Mouse (Mus musculus): ENCODE measurements at regions not wholly inside any gene's neighbourhood (a gene's known extent, or its start where the extent isn't known, plus 50 kb on each side); places are given as distances from the start of the nearest gene placed in this dataset.

DNA sequence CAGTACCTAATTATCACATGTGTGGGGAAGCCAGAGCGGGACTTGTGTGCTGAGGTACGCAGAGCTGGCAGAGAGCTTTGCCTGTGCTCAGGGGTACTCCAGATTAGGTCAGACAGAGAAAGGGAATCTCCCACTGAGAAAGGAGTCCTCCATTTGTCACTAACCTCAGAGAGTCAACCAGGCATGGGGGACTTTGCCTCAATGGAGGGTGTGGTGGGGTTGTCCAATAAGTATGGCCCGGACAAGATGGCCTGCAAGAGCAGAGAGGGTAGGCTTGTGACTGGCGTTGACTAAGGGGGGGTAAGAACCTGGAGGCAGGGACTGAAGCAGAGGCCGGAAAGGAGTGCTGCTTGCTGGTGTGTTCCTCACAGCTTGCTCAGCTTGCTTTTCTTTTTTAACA, 62.7 kb upstream of the Tns3 start:
- Histone ChIP-seq H3K9ac (no peak overlapping the region), H3K27ac (replicated peaks) (no peak overlapping the region), H3K4me1 (no peaks in the 10 kb centered on the region), H3K4me2 (replicated peaks) (no peak overlapping the region), H3K36me3 (no peaks in the 10 kb centered on the region), H3K4me3 (replicated peaks) (no peak overlapping the region), H3K27me3 (no peaks in the 10 kb centered on the region), H3K9me3 (replicated peaks) (no peaks in the 10 kb centered on the region)
- 93% methylated on average over 5 of the region's 5 CpGs for WGBS
- no peak for ATAC-seq (ENCODE audit: insufficient number of reproducible peaks, low FRiP score, low TSS enrichment, low read depth)

DNA sequence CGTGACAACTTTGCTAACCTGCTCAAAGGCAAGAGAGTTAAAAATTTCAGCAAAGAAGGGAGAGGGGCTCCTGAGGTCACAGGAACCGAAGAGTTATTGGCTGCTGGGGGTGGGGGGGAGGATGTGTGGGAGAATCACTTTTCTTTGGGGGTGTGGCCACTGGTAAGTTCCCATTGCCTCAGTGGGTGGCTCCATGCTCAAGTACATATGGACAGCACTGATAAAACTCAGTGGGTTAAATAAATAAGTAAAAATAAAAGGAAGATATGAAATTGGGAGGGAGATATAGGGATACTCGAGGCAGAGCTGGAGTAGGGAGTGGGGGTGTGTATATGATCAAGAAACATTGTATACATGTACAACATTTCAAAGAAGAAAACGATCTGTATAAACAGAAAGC, 61.2 kb upstream of the Tns3 start:
- Histone ChIP-seq H3K36me3 (no peaks in the 10 kb centered on the region), H3K4me1 (no peaks in the 10 kb centered on the region), H3K4me3 (replicated peaks) (no peak overlapping the region), H3K9me3 (replicated peaks) (no peaks in the 10 kb centered on the region), H3K27me3 (no peaks in the 10 kb centered on the region), H3K27ac (replicated peaks) (no peak overlapping the region), H3K4me2 (replicated peaks) (no peak overlapping the region), H3K9ac (no peak overlapping the region)
- no peak for ATAC-seq (ENCODE audit: insufficient number of reproducible peaks, low FRiP score, low TSS enrichment, low read depth)
- WGBS = 70% methylated on average over 4 of the region's 4 CpGs

DNA sequence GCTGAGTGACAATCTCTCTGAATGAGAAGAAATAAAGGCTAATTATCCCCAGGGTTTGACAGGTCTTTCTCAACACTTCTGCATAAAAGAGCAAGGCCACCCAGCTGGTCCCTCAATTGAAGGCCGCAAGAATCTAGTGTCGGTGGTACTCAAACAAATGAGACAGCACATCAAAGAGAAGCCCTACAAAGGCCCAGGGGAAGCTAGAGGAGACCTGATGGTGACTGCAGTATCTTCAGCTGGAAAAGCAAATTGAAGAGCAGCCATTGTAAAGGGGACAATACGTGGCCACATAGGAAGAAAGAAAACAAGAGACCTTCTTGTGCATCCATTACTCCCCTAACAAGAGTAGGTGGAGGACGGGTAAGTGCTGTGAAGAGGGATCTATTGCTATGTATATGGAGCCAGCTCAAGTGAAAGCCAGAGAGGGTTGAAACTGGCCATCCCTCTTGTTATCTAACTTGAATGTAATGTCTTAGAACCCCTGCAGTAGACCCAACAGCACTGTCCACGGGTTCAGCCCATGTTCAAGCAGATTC, 58.8 kb upstream of the Tns3 start:
- no peak for ATAC-seq (ENCODE audit: insufficient number of reproducible peaks, low FRiP score, low TSS enrichment, low read depth)
- no peak overlapping the region for H3K4me3 ChIP-seq (replicated peaks)
- no peaks in the 10 kb centered on the region for H3K4me1 ChIP-seq
- no peak overlapping the region for H3K27ac ChIP-seq (replicated peaks)
- H3K4me2 ChIP-seq (replicated peaks) = no peak overlapping the region
- H3K9me3 ChIP-seq (replicated peaks) = no peaks in the 10 kb centered on the region
- 34% methylated on average over 5 of the region's 5 CpGs for WGBS
- H3K27me3 ChIP-seq = no peaks in the 10 kb centered on the region
- no peak overlapping the region for H3K9ac ChIP-seq
- H3K36me3 ChIP-seq = no peaks in the 10 kb centered on the region

- Histone ChIP-seq H3K36me3 (no peaks in the 10 kb centered on the region), H3K9me3 (replicated peaks) (no peaks in the 10 kb centered on the region), H3K4me1 (no peaks in the 10 kb centered on the region), H3K27ac (replicated peaks) (no peak overlapping the region), H3K27me3 (no peaks in the 10 kb centered on the region), H3K4me2 (replicated peaks) (no peak overlapping the region), H3K9ac (no peak overlapping the region), H3K4me3 (replicated peaks) (no peak overlapping the region)
- no peak for ATAC-seq (ENCODE audit: insufficient number of reproducible peaks, low FRiP score, low TSS enrichment, low read depth)
- WGBS = 87% methylated on average over 11 of the region's 11 CpGs
These were observed 55.1 kb upstream of the Tns3 start for GRCm38 (mm10) chr11:8719211-8719966.

GRCm38 (mm10) chr11:8717774-8718173, 53.4 kb upstream of the Tns3 start:
- ATAC-seq (ENCODE audit: insufficient number of reproducible peaks, low FRiP score, low TSS enrichment, low read depth) = no peak
- no peak overlapping the region for H3K9ac ChIP-seq
- H3K4me2 ChIP-seq (replicated peaks) = no peak overlapping the region
- no peaks in the 10 kb centered on the region for H3K27me3 ChIP-seq
- 87% methylated on average over 3 of the region's 3 CpGs for WGBS
- no peaks in the 10 kb centered on the region for H3K9me3 ChIP-seq (replicated peaks)
- H3K36me3 ChIP-seq = no peaks in the 10 kb centered on the region
- no peak overlapping the region for H3K27ac ChIP-seq (replicated peaks)
- H3K4me3 ChIP-seq (replicated peaks) = no peak overlapping the region
- no peaks in the 10 kb centered on the region for H3K4me1 ChIP-seq

DNA sequence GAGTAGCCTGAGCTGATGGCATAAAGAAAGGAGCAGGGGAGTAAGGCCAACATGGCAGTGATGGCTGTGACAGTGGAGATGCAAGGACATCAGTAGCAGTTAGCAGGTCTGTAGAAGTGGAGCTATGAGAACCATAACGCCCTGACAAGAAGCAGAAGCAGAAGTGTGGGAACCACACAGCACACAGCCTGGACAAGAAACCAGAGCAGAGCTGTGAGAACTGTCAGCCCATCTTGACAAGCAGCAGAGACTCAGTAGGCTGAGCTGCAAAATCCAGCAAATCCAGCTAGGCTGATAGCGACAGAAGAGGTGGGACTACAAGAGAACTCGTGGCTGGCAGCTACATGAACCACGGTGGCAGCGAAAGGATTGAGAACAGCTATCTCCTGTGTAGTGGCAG, 52.5 kb upstream of the Tns3 start:
- Histone ChIP-seq H3K36me3 (no peaks in the 10 kb centered on the region), H3K27me3 (no peaks in the 10 kb centered on the region), H3K27ac (replicated peaks) (no peak overlapping the region), H3K4me3 (replicated peaks) (no peak overlapping the region), H3K4me1 (no peaks in the 10 kb centered on the region), H3K4me2 (replicated peaks) (no peak overlapping the region), H3K9me3 (replicated peaks) (no peaks in the 10 kb centered on the region), H3K9ac (no peak overlapping the region)
- no peak for ATAC-seq (ENCODE audit: insufficient number of reproducible peaks, low FRiP score, low TSS enrichment, low read depth)
- 73% methylated on average over 5 of the region's 5 CpGs for WGBS

- H3K36me3 ChIP-seq = no peaks in the 10 kb centered on the region
- no peak overlapping the region for H3K9ac ChIP-seq
- no peak for ATAC-seq (ENCODE audit: insufficient number of reproducible peaks, low FRiP score, low TSS enrichment, low read depth)
- no peak overlapping the region for H3K4me3 ChIP-seq (replicated peaks)
- no peaks in the 10 kb centered on the region for H3K27me3 ChIP-seq
- WGBS = 81% methylated on average over 2 of the region's 2 CpGs
- H3K27ac ChIP-seq (replicated peaks) = no peak overlapping the region
- no peaks in the 10 kb centered on the region for H3K9me3 ChIP-seq (replicated peaks)
- H3K4me1 ChIP-seq = no peaks in the 10 kb centered on the region
- H3K4me2 ChIP-seq (replicated peaks) = no peak overlapping the region
These were observed 51.4 kb upstream of the Tns3 start for GRCm38 (mm10) chr11:8715775-8716174.

All from embryonic facial prominence, embryonic 15.5 days (tissue).